Mouse (Mus musculus) MEL (cell line): Measurements from ENCODE around the gene Pld1. TPM values are rescaled to one million over a fixed set of nuclear protein-coding genes. Genes with fewer than 3 reads are reported as not detected.

Source experiments
- DNase-seq: peaks from one replicate; pipeline ENCODE4 v3.0.0; 2011; ENCODE audit warnings: low read depth, low spot score
- H3K27ac ChIP-seq: 2 replicates; pipeline ENCODE4 v1.5.1; 2012; ENCODE audit warnings: low read depth, mild to moderate bottlenecking, control low read depth, low read length, moderate library complexity; ENCODE audit not compliant: control insufficient read depth
- H3K27me3 ChIP-seq, 2 experiments: fragments of 150-350 bp in 1 of 2; sonication (generic) in 1 of 2; 2 replicates each; pipeline ENCODE4 v1.6.1; 2012; ENCODE audit warnings: low read length in 2 of 2, mild to moderate bottlenecking in 2 of 2, improper control_type of control experiment in 1 of 2, moderate library complexity in 1 of 2; ENCODE audit not compliant: insufficient read depth in 2 of 2, control insufficient read depth in 1 of 2
- H3K36me3 ChIP-seq, 2 experiments: 2 replicates each; pipeline ENCODE4 v1.6.1; 2012 to 2014; ENCODE audit warnings: low read length in 2 of 2, improper control_type of control experiment in 1 of 2, inconsistent platforms in 1 of 2, mild to moderate bottlenecking in 1 of 2; ENCODE audit not compliant: insufficient read depth in 2 of 2, control insufficient read depth in 1 of 2
- H3K4me1 ChIP-seq, 2 experiments: fragments of 150-350 bp in 1 of 2; sonication (generic) in 1 of 2; 2 replicates each; pipeline ENCODE4 v1.6.1; 2012; ENCODE audit warnings: low read length in 2 of 2, improper control_type of control experiment in 1 of 2, mild to moderate bottlenecking in 1 of 2; ENCODE audit not compliant: insufficient read depth in 2 of 2, control insufficient read depth in 1 of 2
- H3K4me3 ChIP-seq, 2 experiments: fragments of 150-350 bp in 1 of 2; sonication (generic) in 1 of 2; 2 replicates each; pipeline ENCODE4 v1.5.1; 2012; ENCODE audit warnings: low read depth in 2 of 2, low read length in 2 of 2, mild to moderate bottlenecking in 2 of 2, moderate library complexity in 2 of 2, control low read depth in 1 of 2, improper control_type of control experiment in 1 of 2; ENCODE audit not compliant: control insufficient read depth in 1 of 2, insufficient read depth in 1 of 2
- H3K79me2 ChIP-seq: 2 replicates; pipeline ENCODE4 v1.6.1; 2012; ENCODE audit warnings: mild to moderate bottlenecking, low read length, moderate library complexity; ENCODE audit not compliant: control insufficient read depth, poor library complexity, insufficient read depth
- H3K9ac ChIP-seq: 2 replicates; pipeline ENCODE4 v1.6.1; 2012; ENCODE audit warnings: low read depth, mild to moderate bottlenecking, control low read depth, low read length, moderate library complexity; ENCODE audit not compliant: control insufficient read depth, poor library complexity, severe bottlenecking
- H3K9me3 ChIP-seq: fragments of 150-350 bp; sonication (generic); replicated peaks from 2 replicates; pipeline ENCODE4 v1.6.1; 2012; ENCODE audit warnings: mild to moderate bottlenecking, low read length, improper control_type of control experiment, moderate library complexity; ENCODE audit not compliant: insufficient read depth
- CHD1 ChIP-seq: IDR thresholded peaks from 2 replicates; pipeline ENCODE4 v1.6.1; 2012; ENCODE audit warnings: low read depth, mild to moderate bottlenecking, inconsistent platforms, low read length, improper control_type of control experiment
- CTCF ChIP-seq, 3 experiments: IDR thresholded peaks in 2 of 3; conservative IDR thresholded peaks in 1 of 3; 2 replicates each; pipeline ENCODE4 v1.5.1; 2011 to 2012; ENCODE audit warnings: low read length in 3 of 3, low read depth in 2 of 3, mild to moderate bottlenecking in 2 of 3, improper control_type of control experiment in 1 of 3, inconsistent platforms in 1 of 3, mixed read lengths in 1 of 3, moderate library complexity in 1 of 3; ENCODE audit not compliant: control insufficient read depth in 1 of 3, insufficient read depth in 1 of 3, poor library complexity in 1 of 3, severe bottlenecking in 1 of 3
- E2F4 ChIP-seq: IDR thresholded peaks from 2 replicates; pipeline ENCODE4 v1.6.1; 2011; ENCODE audit warnings: low read depth, low read length, improper control_type of control experiment, borderline replicate concordance
- EP300 ChIP-seq, 2 experiments: IDR thresholded peaks; 2 replicates each; pipeline ENCODE4 v1.6.1; 2011; ENCODE audit warnings: improper control_type of control experiment in 2 of 2, low read length in 2 of 2, low read depth in 1 of 2, mild to moderate bottlenecking in 1 of 2
- MAX ChIP-seq: IDR thresholded peaks from 2 replicates; pipeline ENCODE4 v1.6.1; 2011; ENCODE audit warnings: low read length, improper control_type of control experiment
- MEF2A ChIP-seq: IDR thresholded peaks from 2 replicates; pipeline ENCODE4 v1.6.1; 2014; ENCODE audit warnings: low read depth, mild to moderate bottlenecking, inconsistent platforms, low read length, improper control_type of control experiment; ENCODE audit not compliant: poor library complexity, insufficient replicate concordance, severe bottlenecking; ENCODE audit errors: extremely low read depth
- MXI1 ChIP-seq: IDR thresholded peaks from 2 replicates; pipeline ENCODE4 v1.6.1; 2011; ENCODE audit warnings: mild to moderate bottlenecking, low read depth, low read length, improper control_type of control experiment
- MYB ChIP-seq: IDR thresholded peaks from 2 replicates; pipeline ENCODE4 v1.6.1; 2011; ENCODE audit warnings: mild to moderate bottlenecking, low read depth, low read length, improper control_type of control experiment
- NELFE ChIP-seq: IDR thresholded peaks from 2 replicates; pipeline ENCODE4 v1.6.1; 2011; ENCODE audit warnings: low read depth, low read length, improper control_type of control experiment
- POLR2A ChIP-seq, 2 experiments: IDR thresholded peaks; 2 replicates each; pipeline ENCODE4 v1.6.1; 2011 to 2012; ENCODE audit warnings: low read length in 2 of 2, mild to moderate bottlenecking in 2 of 2, control low read depth in 1 of 2, improper control_type of control experiment in 1 of 2, low read depth in 1 of 2, moderate library complexity in 1 of 2; ENCODE audit not compliant: control insufficient read depth in 1 of 2, insufficient read depth in 1 of 2, poor library complexity in 1 of 2
- POLR2AphosphoS5 ChIP-seq: IDR thresholded peaks from 2 replicates; pipeline ENCODE4 v1.6.1; 2012; ENCODE audit warnings: low read depth, borderline replicate concordance, mild to moderate bottlenecking, inconsistent platforms, low read length, moderate library complexity, mixed read lengths
- RAD21 ChIP-seq: IDR thresholded peaks from 2 replicates; pipeline ENCODE4 v1.6.1; 2011; ENCODE audit warnings: mild to moderate bottlenecking, low read depth, low read length, improper control_type of control experiment
- SMC3 ChIP-seq: IDR thresholded peaks from 2 replicates; pipeline ENCODE4 v1.6.1; 2011; ENCODE audit warnings: low read depth, low read length, improper control_type of control experiment
- TAL1 ChIP-seq: IDR thresholded peaks from 2 replicates; pipeline ENCODE4 v1.6.1; 2012; ENCODE audit warnings: mild to moderate bottlenecking, inconsistent platforms, low read length, moderate library complexity, mixed read lengths
- UBTF ChIP-seq: IDR thresholded peaks from 2 replicates; pipeline ENCODE4 v1.6.1; 2012; ENCODE audit warnings: low read depth, mild to moderate bottlenecking, inconsistent platforms, low read length, improper control_type of control experiment, moderate library complexity, borderline replicate concordance; ENCODE audit not compliant: insufficient read depth
- USF1 ChIP-seq: IDR thresholded peaks from 2 replicates; pipeline ENCODE4 v1.6.1; 2014; ENCODE audit warnings: low read depth, mild to moderate bottlenecking, inconsistent platforms, low read length, improper control_type of control experiment, moderate library complexity
- USF2 ChIP-seq, 2 experiments: IDR thresholded peaks; 2 replicates each; pipeline ENCODE4 v1.6.1; 2011 to 2012; ENCODE audit warnings: improper control_type of control experiment in 2 of 2, low read length in 2 of 2, borderline replicate concordance in 1 of 2, inconsistent platforms in 1 of 2, low read depth in 1 of 2, mild to moderate bottlenecking in 1 of 2; ENCODE audit not compliant: insufficient read depth in 1 of 2
- ZC3H11A ChIP-seq: IDR thresholded peaks from 2 replicates; pipeline ENCODE4 v1.6.1; 2012; ENCODE audit warnings: low read depth, mild to moderate bottlenecking, inconsistent platforms, low read length, improper control_type of control experiment
- ZKSCAN1 ChIP-seq: IDR thresholded peaks from 2 replicates; pipeline ENCODE4 v1.6.1; 2012; ENCODE audit warnings: low read depth, mild to moderate bottlenecking, inconsistent platforms, low read length, improper control_type of control experiment, moderate library complexity
- ZNF384 ChIP-seq: IDR thresholded peaks from 2 replicates; pipeline ENCODE4 v1.6.1; 2012; ENCODE audit warnings: low read depth, mild to moderate bottlenecking, inconsistent platforms, low read length, improper control_type of control experiment
- polyA plus RNA-seq, 2 experiments: library from polyadenylated mRNA; stranded (reverse) in 1 of 2; unstranded in 1 of 2; fragments of >175 nt in 1 of 2; fragments of >200 nt in 1 of 2; gene quantifications; 2 replicates each; pipeline versions ENCODE4 v1.2.1 to v1.2.4; 2012; ENCODE audit warnings: low replicate concordance in 2 of 2, low read depth in 1 of 2; ENCODE audit not compliant: insufficient read length in 2 of 2, insufficient read depth in 1 of 2, missing spikeins in 1 of 2
- total RNA-seq: library from RNA; depleted of rRNA; stranded (reverse); fragments of 300-350 nt; gene quantifications from 2 replicates; pipeline ENCODE4 v1.2.3, GENCODE M21; 2012

Pld1 gene
- total and polyA plus RNA-seq, 3 experiments: 0.22 TPM; not detected in 2

GRCm38 (mm10) chr3:28060713-28061112 lies 122.2 kb downstream of the Pld1 start:
- no peaks in the 10 kb centered on the region for H3K27me3 ChIP-seq
- TF ChIP-seq SMC3: no peak
- no peak for TF ChIP-seq NELFE
- TF ChIP-seq MXI1: no peak
- TF ChIP-seq TAL1: no peak
- TF ChIP-seq RAD21: no peak
- no peak for TF ChIP-seq E2F4
- no peak for TF ChIP-seq EP300 (IDR thresholded peaks at IDR 0.05; ENCODE audit: low read depth in 1 of 2, low read length in 2 of 2)
- TF ChIP-seq MYB: no peak
- TF ChIP-seq CHD1: no peak
- TF ChIP-seq ZNF384: no peak
- TF ChIP-seq POLR2AphosphoS5: no peak
- TF ChIP-seq UBTF: no peak
- no peak for DNase-seq
- H3K4me3 ChIP-seq: no peak overlapping the region
- no peaks in the 10 kb centered on the region for H3K79me2 ChIP-seq
- no peak overlapping the region for H3K9ac ChIP-seq
- H3K27ac ChIP-seq: no peak overlapping the region
- no peaks in the 10 kb centered on the region for H3K9me3 ChIP-seq
- no peaks in the 10 kb centered on the region for H3K36me3 ChIP-seq
- H3K4me1 ChIP-seq: no peaks in the 10 kb centered on the region

DNA sequence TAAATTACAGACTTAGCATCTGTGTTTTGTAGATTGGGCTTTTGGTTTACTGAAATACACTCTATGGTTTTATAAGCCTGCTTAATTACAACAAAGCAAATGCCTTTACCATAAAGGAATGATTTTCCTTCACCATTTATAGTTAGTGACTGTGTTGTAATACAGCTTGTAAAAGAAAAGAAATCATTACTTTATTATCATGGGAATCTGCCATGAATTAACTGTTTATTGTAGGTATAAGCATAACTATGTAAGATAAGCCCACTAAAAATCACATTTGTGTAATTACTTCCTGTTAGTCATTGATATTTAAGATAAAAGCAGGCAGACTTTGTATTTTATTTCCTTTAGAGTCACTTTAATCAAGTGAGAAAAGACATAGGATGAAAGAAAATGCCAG lies 122.7 kb downstream of the Pld1 start:
- Histone ChIP-seq H3K79me2 (no peaks in the 10 kb centered on the region), H3K9me3 (no peaks in the 10 kb centered on the region), H3K36me3 (no peaks in the 10 kb centered on the region), H3K9ac (no peak overlapping the region), H3K27ac (no peak overlapping the region), H3K4me1 (no peaks in the 10 kb centered on the region), H3K4me3 (no peak overlapping the region), H3K27me3 (no peaks in the 10 kb centered on the region)
- TF ChIP-seq MXI1 (no peak), MEF2A (no peak), POLR2A (IDR thresholded peaks at IDR 0.05; ENCODE audit: control insufficient read depth in 1 of 2, insufficient read depth in 1 of 2, low read depth in 1 of 2, low read length in 2 of 2, poor library complexity in 1 of 2) (no peak), ZNF384 (no peak), ZC3H11A (no peak), E2F4 (no peak), RAD21 (no peak), USF2 (IDR thresholded peaks at IDR 0.05; ENCODE audit: borderline replicate concordance in 1 of 2, insufficient read depth in 1 of 2, low read depth in 1 of 2, low read length in 2 of 2) (no peak), USF1 (no peak), MAX (no peak), ZKSCAN1 (no peak), SMC3 (no peak), MYB (no peak), CTCF (IDR thresholded peaks at IDR 0.05 in 2 of 3, conservative IDR thresholded peaks at IDR 0.05 in 1 of 3; ENCODE audit: control insufficient read depth in 1 of 3, insufficient read depth in 1 of 3, low read depth in 2 of 3, low read length in 3 of 3, poor library complexity in 1 of 3, severe bottlenecking in 1 of 3) (no peak)
- DNase-seq: no peak
